Mouse (Mus musculus) embryonic facial prominence, embryonic 11.5 days (tissue): ENCODE measurements around the gene Rab40c. TPM values are rescaled to one million over a fixed set of nuclear protein-coding genes. Genes with fewer than 3 reads are reported as not detected.

Experiments used
- ATAC-seq: fragments of 200-750 bp; cut with Nextera tagmentation; replicated peaks from 2 replicates; pipeline ENCODE4 v1.8.0; 2017; ENCODE audit warnings: low read depth; ENCODE audit not compliant: insufficient number of reproducible peaks, low FRiP score, low TSS enrichment
- DNase-seq: peaks from one replicate; pipeline ENCODE4 v3.0.0-alpha.2; 2015; ENCODE audit warnings: low spot score
- H3K27ac ChIP-seq: fragments of 300-500 bp; sonication (generic); replicated peaks from 2 replicates; pipeline ENCODE4 v1.5.1; 2014; ENCODE audit warnings: mild to moderate bottlenecking, low read depth, low read length, control low read depth
- H3K27me3 ChIP-seq: fragments of 300-500 bp; sonication (generic); 2 replicates; pipeline ENCODE4 v1.6.1; 2014; ENCODE audit warnings: mild to moderate bottlenecking, low read length, moderate library complexity, mixed read lengths; ENCODE audit not compliant: control insufficient read depth, insufficient read depth
- H3K36me3 ChIP-seq: fragments of 300-500 bp; sonication (generic); replicated peaks from 2 replicates; pipeline ENCODE4 v1.6.1; 2014; ENCODE audit warnings: low read depth, mild to moderate bottlenecking, low read length, moderate library complexity, mixed read lengths; ENCODE audit not compliant: control insufficient read depth, insufficient read depth
- H3K4me1 ChIP-seq: fragments of 300-500 bp; sonication (generic); 2 replicates; pipeline ENCODE4 v1.6.1; 2014; ENCODE audit warnings: low read length, mixed read lengths; ENCODE audit not compliant: control insufficient read depth, insufficient read depth
- H3K4me2 ChIP-seq: fragments of 300-500 bp; sonication (generic); 2 replicates; pipeline ENCODE4 v1.6.1; 2014; ENCODE audit warnings: low read depth, mild to moderate bottlenecking, control low read depth, low read length, moderate library complexity
- H3K4me3 ChIP-seq: fragments of 300-500 bp; sonication (generic); 2 replicates; pipeline ENCODE4 v1.5.1; 2014; ENCODE audit warnings: low read depth, low read length, control low read depth
- H3K9ac ChIP-seq: fragments of 300-500 bp; sonication (generic); replicated peaks from 2 replicates; pipeline ENCODE4 v1.6.1; 2014; ENCODE audit warnings: mild to moderate bottlenecking, control low read depth, low read length
- H3K9me3 ChIP-seq: fragments of 300-500 bp; sonication (generic); replicated peaks from 2 replicates; pipeline ENCODE4 v1.6.1; 2016; ENCODE audit warnings: mild to moderate bottlenecking, low read length, inconsistent platforms, mixed read lengths; ENCODE audit not compliant: control insufficient read depth
- WGBS: fragments of 180-500 bp; shearing (Covaris S2); extraction: QIAGEN DNeasy Blood & Tissue Kit; methylation state at CpG from one replicate; pipeline ENCODE4 v1.1.7; 2014; 5-methylcytosine and 5-hydroxymethylcytosine counted together
- polyA plus RNA-seq: library from polyadenylated mRNA; unstranded; fragments of >200 nt; fragmentation: Nextera tagmentation; extraction: Ambion mirVana; gene quantifications from 2 replicates; pipeline ENCODE4 v1.2.1, GENCODE M21; 2014

The Rab40c gene
- polyA plus RNA-seq, 1 experiment from 2014 or later: 17.6 TPM

DNA sequence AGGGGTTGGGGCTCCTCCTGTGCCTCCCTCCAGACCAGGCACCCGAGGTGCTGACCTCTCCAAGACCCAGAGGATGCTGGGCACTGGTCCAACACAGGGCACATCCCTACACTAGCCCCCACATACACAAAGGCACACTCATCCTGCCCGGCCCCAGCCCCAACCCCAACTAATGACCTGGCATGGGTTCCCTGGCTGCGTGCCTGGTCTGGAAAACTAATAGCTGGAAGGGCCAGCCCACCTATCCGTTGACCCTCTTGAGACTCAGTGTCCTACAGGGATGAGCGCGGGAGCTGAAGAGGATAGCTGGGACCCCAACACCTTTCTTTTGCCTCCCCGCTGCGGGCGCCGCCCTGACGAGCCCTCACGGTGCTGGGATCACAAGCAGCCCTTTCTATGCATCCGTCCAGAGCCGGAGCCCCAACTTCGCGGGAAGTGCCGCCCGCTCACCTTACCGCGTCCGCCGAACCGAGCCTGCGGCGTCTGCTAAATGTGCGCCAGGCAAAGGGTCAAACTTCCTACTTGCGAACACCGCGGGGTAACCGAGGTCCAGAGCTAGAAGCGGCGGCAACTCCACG lies 31.8 kb upstream of the Rab40c start:
- peak; percentile 19 for DNase-seq

GRCm38 (mm10) chr17:25950706-25951105 lies 31.2 kb upstream of the Rab40c start:
- DNase-seq (no peak), ATAC-seq (no peak)
- H3K4me2 ChIP-seq: no peak overlapping the region
- H3K9me3 ChIP-seq: no peaks in the 10 kb centered on the region
- no peaks in the 10 kb centered on the region for H3K36me3 ChIP-seq
- H3K27me3 ChIP-seq: peaks cover 37% of the 10 kb centered on the region
- H3K4me3 ChIP-seq: no peak overlapping the region
- H3K27ac ChIP-seq: no peak overlapping the region
- H3K9ac ChIP-seq: no peak overlapping the region
- peaks cover 7% of the 10 kb centered on the region; the same call in 1 of the 2 replicates for H3K4me1 ChIP-seq
- WGBS: no CpG with 5 or more reads among the region's 3 CpGs

More for the DNA sequence above, 31.8 kb upstream of the Rab40c start:
- H3K4me1 ChIP-seq: peaks cover 7% of the 10 kb centered on the region; the same call in 1 of the 2 replicates
- peak overlapping the region; percentile 38 for H3K4me3 ChIP-seq
- no peaks in the 10 kb centered on the region for H3K36me3 ChIP-seq
- peaks cover 37% of the 10 kb centered on the region for H3K27me3 ChIP-seq
- H3K9me3 ChIP-seq: no peaks in the 10 kb centered on the region
- WGBS: 1% methylated on average over 32 of the region's 33 CpGs
- H3K4me2 ChIP-seq: peak overlapping the region; percentile 76
- H3K27ac ChIP-seq: no peak overlapping the region
- H3K9ac ChIP-seq: peak overlapping the region; percentile 25
- 0 out of 2 replicates have a peak, but pooled peaks have one; percentile 16 for ATAC-seq

- H3K27ac ChIP-seq: no peak overlapping the region
- H3K9ac ChIP-seq: no peak overlapping the region
- peaks cover 7% of the 10 kb centered on the region; the same call in 1 of the 2 replicates for H3K4me1 ChIP-seq
- H3K36me3 ChIP-seq: no peaks in the 10 kb centered on the region
- ATAC-seq (no peak), DNase-seq (no peak)
- no peaks in the 10 kb centered on the region for H3K9me3 ChIP-seq
- no peak overlapping the region for H3K4me3 ChIP-seq
- H3K4me2 ChIP-seq: no peak overlapping the region
- H3K27me3 ChIP-seq: peaks cover 37% of the 10 kb centered on the region
- WGBS: 71% methylated on average over 5 of the region's 5 CpGs
Measured at GRCm38 (mm10) chr17:25949981-25950380, 30.5 kb upstream of the Rab40c start.

DNA sequence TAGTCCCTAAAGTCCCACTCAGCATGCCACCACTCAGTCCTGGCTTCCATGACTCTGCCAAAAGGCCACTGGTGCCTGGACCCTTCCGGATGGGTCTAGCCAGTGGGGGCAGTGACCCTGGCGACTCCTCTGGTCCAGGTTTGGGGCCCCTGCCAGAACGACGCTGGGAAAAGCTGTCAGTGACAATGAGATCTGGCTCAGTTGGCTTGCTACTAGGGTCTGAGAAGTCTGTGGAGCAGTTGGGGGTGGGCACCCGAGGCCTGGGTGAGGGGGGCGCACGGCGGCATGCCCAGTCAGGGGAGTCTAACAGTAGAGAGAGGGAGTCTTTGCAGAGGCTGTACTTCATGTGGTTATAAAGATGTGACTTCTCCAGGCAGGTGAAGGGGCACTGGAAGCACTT lies 28.5 kb upstream of the Rab40c start:
- no peak for DNase-seq
- ATAC-seq: no peak
- Histone ChIP-seq H3K4me3 (no peak overlapping the region), H3K27me3 (peaks cover 31% of the 10 kb centered on the region), H3K9me3 (no peaks in the 10 kb centered on the region), H3K4me2 (no peak overlapping the region), H3K4me1 (peaks cover 7% of the 10 kb centered on the region; the same call in 1 of the 2 replicates), H3K36me3 (no peaks in the 10 kb centered on the region), H3K9ac (no peak overlapping the region), H3K27ac (no peak overlapping the region)
- WGBS: 77% methylated on average over 8 of the region's 8 CpGs

DNA sequence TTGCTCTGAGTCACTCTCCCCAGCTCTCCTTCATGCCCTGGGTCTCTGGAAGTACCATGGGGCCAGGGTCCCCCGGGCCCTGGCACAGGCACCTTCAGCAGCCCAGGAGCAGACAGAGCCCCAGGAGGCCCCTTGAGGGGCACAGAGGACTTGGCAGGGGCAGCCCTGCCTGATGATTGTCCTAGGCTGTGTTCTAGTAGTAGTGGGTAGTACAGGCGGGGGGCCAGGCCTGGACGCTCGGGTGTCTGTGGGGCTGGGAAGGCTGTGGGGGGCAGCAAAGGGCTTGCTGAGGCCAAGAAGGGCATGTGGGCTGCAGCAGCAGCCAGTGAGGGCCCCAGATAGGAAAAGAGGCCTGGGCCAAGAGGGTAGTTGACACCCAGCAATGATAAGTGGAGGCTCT lies 28.0 kb upstream of the Rab40c start:
- H3K4me2 ChIP-seq: no peak overlapping the region
- no peak overlapping the region for H3K27ac ChIP-seq
- H3K9me3 ChIP-seq: no peaks in the 10 kb centered on the region
- no peaks in the 10 kb centered on the region for H3K36me3 ChIP-seq
- no peak overlapping the region for H3K4me3 ChIP-seq
- H3K27me3 ChIP-seq: peaks cover 26% of the 10 kb centered on the region
- H3K9ac ChIP-seq: no peak overlapping the region
- 82% methylated on average over 4 of the region's 4 CpGs for WGBS
- no peak for DNase-seq
- H3K4me1 ChIP-seq: peaks cover 7% of the 10 kb centered on the region; the same call in 1 of the 2 replicates
- no peak for ATAC-seq

GRCm38 (mm10) chr17:25946891-25947290 lies 27.4 kb upstream of the Rab40c start:
- Histone ChIP-seq H3K4me2 (no peak overlapping the region), H3K36me3 (no peaks in the 10 kb centered on the region), H3K4me1 (peaks cover 5% of the 10 kb centered on the region; the same call in 1 of the 2 replicates), H3K27ac (no peak overlapping the region), H3K4me3 (no peak overlapping the region), H3K27me3 (peaks cover 19% of the 10 kb centered on the region), H3K9me3 (no peaks in the 10 kb centered on the region), H3K9ac (no peak overlapping the region)
- no peak for DNase-seq
- ATAC-seq: no peak
- 81% methylated on average over 8 of the region's 8 CpGs for WGBS

DNA sequence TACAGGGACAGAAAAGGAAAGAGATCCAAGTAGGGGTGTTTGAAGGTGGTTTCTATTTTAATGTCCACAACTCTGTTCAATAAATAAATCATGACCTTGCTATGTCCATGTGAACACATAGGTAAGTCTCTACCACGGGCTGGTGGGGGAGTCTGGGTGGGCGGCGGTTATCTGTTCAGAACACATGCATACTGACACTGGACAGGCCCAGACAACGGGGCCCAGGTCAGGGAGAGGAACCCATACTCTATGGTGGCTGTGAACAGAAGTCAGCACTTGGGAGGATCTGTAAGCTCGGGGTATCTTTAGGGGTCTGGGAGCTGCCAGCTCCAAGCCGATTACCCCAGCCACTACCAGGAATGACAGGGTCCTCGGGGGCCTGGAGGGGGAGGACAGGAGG lies 26.8 kb upstream of the Rab40c start:
- WGBS: 75% methylated on average over 7 of the region's 7 CpGs
- Histone ChIP-seq H3K36me3 (no peaks in the 10 kb centered on the region), H3K4me3 (no peak overlapping the region), H3K27me3 (peaks cover 14% of the 10 kb centered on the region), H3K4me2 (no peak overlapping the region), H3K9me3 (no peaks in the 10 kb centered on the region), H3K9ac (no peak overlapping the region), H3K27ac (no peak overlapping the region), H3K4me1 (0 out of 2 replicates have a peak, but pooled peaks cover 2% of the 10 kb centered on the region)
- DNase-seq (no peak), ATAC-seq (no peak)

- H3K27ac ChIP-seq: no peak overlapping the region
- ATAC-seq (no peak), DNase-seq (no peak)
- H3K9me3 ChIP-seq: no peaks in the 10 kb centered on the region
- H3K4me2 ChIP-seq: no peak overlapping the region
- no peak overlapping the region for H3K4me3 ChIP-seq
- no peak overlapping the region for H3K9ac ChIP-seq
- no peaks in the 10 kb centered on the region for H3K36me3 ChIP-seq
- H3K27me3 ChIP-seq: peaks cover 7% of the 10 kb centered on the region
- WGBS: 61% methylated on average over 9 of the region's 9 CpGs
- no peaks in the 10 kb centered on the region; the same call in 1 of the 2 replicates for H3K4me1 ChIP-seq
Measured at GRCm38 (mm10) chr17:25945517-25946155, 26.1 kb upstream of the Rab40c start.
